Mouse (Mus musculus) urinary bladder, postnatal 36 days (tissue): ENCODE measurements around the gene Fbxo5.

Experiments used
- DNase-seq, 2 experiments: peaks; one replicate each; pipeline ENCODE4 v3.0.0; 2022; ENCODE audit warnings: low spot score in 2 of 2, mixed read lengths in 1 of 2

The Fbxo5 gene

DNA sequence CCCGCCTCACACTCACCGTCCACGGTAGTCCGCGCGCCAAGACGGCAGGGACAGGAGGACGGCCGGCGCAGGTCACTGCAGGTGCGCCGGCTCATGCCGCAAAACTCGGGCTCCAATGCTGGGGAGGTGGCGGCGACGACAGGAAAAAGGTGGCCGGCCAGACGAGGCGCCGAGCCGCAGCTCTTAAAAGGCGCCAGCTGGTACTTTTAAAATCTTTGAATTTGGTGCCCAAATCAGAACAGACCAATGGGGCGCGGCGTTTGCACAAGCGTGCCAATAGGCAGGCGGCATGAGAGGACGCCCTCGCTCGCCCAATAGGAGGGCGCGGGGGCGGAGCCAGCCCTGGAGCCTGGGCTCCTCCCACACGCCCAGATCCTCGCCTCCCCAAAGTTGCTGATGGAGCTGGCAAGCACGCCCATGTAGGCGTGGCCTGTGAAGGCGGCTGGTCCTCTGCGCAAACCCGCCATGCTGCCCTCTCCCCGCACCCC is at the start of gene Fbxo5:
Fbxo5 (minus strand) TSS at position 358 of the 488 bp plus-strand sequence.
- DNase-seq: peak; percentile 94 to 97

GRCm38 (mm10) chr10:5853290-5853868 is 48.0 kb upstream of the Fbxo5 start:
- no peak for DNase-seq

DNA sequence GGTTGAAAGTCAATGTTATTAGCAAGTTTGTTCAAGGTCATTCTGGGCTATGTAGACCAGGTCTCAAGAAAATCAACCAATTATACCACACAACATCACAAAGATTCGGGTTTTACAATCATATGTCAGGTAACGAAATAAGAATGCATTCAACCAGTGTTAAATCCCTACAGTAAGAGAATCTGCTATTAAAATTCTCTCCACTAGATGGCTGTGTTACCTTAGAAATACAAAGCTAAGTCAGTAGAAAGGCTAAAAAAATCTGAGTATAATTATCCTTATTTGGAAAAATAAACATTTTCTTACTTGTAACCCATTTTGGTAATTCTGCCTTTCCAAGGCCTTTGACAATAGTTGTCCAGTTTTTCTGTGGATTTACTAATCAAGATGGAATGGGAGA is 41.5 kb upstream of the Fbxo5 start:
- no peak for DNase-seq

DNA sequence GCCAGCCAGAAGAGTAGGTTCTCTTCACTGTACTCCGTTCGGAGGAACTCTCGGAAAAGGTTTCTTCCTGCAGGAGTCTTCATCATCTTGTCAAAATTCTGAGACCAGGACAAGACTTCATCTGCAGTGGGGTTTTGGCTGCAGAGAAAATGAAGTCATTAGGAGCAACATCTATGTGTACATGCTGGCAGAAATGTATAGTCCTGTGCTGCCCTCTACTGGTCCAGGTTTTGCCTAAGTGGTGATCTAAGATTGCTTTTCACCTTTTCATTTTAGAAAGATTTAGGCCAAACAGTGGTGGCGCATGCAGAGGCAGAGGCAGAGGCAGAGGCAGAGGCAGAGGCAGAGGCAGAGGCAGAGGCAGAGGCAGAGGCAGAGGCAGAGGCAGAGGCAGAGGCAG is 36.0 kb upstream of the Fbxo5 start:
- peak; percentile 17 to 26 for DNase-seq

DNA sequence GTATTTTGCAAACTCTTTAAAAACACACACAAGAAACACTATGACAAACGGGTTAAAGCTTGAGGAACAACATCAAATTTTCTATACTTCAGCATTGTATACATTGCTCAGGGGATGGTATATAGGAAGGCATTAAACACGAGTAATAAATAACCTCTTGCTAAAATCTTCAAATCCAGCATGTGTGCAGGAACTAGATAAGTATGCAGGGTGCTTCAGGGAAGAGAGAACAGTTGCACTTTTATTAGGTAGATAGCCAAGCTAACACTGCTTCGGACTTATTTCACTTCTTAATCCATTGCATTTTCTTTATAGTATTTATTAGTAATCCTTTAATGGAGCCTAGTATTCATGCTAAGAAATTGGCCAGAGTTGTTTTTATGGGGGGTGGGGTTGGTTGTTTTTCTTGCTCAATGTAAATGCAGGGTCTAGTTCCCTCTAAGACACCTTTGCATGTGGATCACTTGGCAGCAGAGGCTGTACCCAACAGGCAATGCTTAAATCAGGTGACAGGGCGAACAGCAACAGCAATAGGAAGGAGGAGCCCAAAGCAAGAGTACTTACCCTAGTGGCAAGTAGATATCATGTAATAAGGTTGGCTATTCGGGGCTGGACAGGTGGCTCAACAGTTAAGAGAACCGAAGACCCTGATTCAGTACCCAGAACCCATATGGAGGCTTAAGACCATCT is 21.1 kb upstream of the Fbxo5 start:
- DNase-seq: no peak

- peak in 1 of 2 experiments; percentile 10 for DNase-seq
Observed at GRCm38 (mm10) chr10:5824779-5825178, 19.4 kb upstream of the Fbxo5 start.

GRCm38 (mm10) chr10:5823740-5824491 is 18.5 kb upstream of the Fbxo5 start, which contains the start of gene Mtrf1l:
TSS of gene Mtrf1l (minus strand) at chr10:5823910.
- peak; percentile 98 for DNase-seq

GRCm38 (mm10) chr10:5823291-5823739 is 17.9 kb upstream of the Fbxo5 start:
- DNase-seq: no peak

DNA sequence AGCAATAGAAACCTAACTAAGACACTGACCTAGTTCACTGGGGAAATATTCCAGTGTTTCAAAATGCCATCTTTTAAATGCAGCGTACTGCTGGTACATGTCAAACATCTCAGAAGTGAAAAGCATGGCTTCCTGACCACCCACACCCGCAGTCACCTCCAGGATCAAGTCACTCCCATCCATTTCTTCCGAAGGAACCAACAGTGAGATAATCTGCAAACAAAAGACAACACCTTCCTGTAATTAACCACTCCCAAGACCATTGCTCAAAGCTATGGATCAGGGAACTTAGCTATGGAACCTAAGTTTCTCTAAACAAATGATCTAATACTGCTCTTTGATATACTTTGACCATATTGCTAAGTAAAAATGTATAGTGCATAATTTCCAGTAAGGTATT is 13.4 kb upstream of the Fbxo5 start:
- DNase-seq: no peak

DNA sequence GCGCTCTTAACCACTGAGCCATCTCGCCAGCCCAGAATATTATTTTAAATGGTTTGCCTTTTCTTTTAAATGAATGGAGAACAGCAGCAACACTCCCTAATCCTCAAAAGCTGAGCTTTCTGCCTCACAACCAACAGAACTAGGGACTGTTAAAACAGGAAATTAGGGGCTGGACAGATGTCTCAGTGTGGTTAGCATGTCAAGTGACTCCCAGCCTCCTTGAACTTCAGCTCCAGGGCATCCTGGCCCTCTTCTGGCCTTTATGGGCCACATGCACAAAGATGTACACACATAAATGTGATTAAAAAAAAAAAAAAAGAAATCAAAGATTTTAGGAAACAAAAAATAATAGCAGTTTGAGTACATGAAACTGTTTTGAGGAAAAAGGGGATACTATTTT is 10.6 kb upstream of the Fbxo5 start:
- DNase-seq: no peak

GRCm38 (mm10) chr10:5813724-5814123 is 8.3 kb upstream of the Fbxo5 start:
- no peak for DNase-seq

DNA sequence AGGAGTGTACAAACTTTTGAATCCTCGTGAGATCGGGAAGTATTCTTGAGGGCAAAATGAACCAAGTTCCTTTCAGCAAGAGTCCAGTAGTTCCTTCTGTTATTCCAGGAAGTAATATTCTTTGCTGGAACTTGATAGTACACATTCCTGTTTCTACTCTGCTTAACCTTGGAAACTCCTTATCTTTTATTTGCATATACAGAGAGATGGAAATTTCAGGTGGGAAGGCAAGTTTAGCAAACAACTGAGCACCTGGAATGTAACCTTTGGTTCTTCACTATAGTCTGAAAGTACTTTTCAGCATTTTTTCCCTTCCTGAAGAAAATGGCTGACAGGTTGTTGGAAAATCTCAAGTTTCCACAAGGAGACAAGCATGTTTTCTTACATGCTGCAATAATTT is 2.3 kb upstream of the Fbxo5 start:
- no peak for DNase-seq

DNA sequence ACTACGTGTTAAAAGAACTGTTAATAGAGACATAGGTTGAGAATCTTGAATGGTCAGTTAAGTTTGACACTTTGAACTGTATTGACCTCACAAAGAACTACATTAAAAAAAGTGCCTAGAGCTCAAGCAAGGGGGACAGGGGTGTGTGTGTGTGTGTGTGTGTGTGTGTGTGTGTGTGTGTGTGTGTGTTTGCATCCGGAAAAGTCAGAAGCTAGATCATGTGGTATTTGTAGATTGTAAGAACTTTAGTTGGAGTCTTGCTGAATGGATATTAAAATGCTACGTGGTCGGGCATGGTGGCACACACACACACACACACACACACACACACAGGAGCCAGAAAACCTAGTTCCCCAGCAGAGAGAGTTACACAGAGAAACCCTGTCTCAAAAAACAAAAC is 1.6 kb upstream of the Fbxo5 start:
- DNase-seq: no peak

GRCm38 (mm10) chr10:5806416-5806815 is 1.0 kb upstream of the Fbxo5 start:
- no peak for DNase-seq

- DNase-seq: peak; percentile 87 to 95
Observed at GRCm38 (mm10) chr10:5805731-5806307, 419 bp upstream of the Fbxo5 start.

GRCm38 (mm10) chr10:5804691-5805156 is 676 bp downstream of the Fbxo5 start:
- no peak for DNase-seq

- no peak for DNase-seq
Observed at GRCm38 (mm10) chr10:5803739-5804138, 1.7 kb downstream of the Fbxo5 start.

- DNase-seq: no peak
Observed at GRCm38 (mm10) chr10:5802866-5803265, 2.5 kb downstream of the Fbxo5 start.

DNA sequence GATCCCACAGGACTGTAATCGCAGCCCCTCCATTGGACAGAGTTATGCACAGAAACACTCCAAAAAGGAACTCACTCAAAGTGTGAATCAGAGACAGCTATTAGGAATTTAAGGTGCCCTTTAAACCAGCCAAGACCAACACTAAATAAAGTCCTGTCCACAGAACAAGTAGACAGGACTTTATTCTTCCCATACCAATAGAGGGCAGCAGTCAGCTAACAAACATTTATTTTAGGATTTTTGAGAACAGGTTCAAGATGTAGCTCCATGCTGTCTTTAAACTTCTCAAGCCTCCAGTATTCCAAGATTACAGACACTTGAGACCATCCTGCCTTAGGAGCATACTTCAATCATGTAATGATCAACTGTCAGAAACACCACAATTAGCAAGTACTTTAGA is 4.9 kb downstream of the Fbxo5 start:
- no peak for DNase-seq

GRCm38 (mm10) chr10:5798069-5798468 is 7.3 kb downstream of the Fbxo5 start:
- no peak for DNase-seq

DNA sequence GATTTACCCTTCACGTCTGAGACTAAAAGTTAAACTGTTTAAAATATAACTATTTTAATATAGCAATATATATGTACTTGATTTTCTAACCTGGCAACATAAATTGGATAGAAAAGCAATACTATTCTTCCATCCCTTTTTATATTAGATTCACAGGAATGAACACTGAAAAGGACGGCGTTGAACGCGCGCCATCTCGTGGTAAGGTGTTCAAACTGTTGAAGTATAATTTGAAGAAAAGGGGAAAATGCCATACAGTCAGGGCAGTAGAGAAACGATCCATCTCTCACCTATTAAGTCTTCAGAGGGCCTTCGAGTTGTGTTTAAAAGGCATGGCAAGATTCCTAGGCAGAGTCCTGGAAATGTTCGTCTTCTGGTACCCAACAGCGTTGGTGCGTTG is 14.7 kb downstream of the Fbxo5 start:
- peak in 1 of 2 experiments; percentile 22 for DNase-seq

DNA sequence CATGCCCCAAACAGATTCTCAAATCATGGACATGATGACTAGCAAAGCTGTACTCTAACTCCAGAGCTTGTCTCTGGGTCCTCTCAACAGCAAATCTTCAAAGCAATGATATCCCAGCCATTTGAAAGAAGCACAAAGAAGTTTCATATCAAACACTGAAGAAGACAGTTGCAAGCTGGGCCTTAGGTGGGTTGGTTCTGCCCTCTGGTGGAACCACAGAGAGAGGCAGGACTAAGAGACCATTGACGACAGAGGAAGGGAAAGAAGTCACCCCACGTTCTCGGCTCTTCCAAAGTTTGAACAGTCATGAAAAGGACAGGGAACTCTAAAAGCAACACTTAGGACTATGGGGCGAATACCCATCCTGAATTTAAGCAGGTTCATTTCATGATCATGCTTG is 18.5 kb downstream of the Fbxo5 start:
- DNase-seq: no peak
